Mouse (Mus musculus): ENCODE results near the gene Gm10073. TPM values are rescaled to one million over a fixed set of nuclear protein-coding genes. Genes with fewer than 3 reads are reported as not detected.

Gm10073 gene
- total RNA-seq (2023): 100 to 1,000 TPM; 326 TPM

DNA sequence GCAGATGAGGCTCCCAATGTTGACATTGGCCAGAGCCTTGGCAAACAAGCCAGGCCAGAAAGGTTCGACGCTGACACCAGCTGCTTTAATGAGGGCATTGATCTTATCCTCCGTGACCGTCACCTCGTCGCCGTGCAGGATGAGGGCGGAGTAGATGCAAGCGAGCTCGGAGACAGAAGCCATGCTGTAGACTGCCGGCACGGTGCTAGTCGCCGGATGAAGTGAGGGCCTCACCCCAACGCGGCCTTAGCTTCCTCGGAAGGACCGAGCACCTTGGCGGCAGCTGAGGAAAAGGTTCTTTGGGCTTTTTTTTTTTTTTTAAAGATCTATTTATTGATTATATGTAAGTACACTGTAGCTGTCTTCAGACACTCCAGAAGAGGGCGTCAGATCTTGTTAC is at the start of gene Gm10073:
Gene Gm10073, minus strand, starts transcription at position 294 of the 400 bp plus-strand sequence.

GRCm38 (mm10) chr8:106603131-106603819 is 30.0 kb upstream of the Gm10073 start, which contains the start of gene Cdh1:
Gene Cdh1 (plus strand): TSS chr8:106603351.

Other genes with a start within 250 kb of the Gm10073 start
- gene Smpd3, start 235.5 kb downstream of the Gm10073 start, total RNA-seq (2023): 1 to 10 TPM; 5.4 to 7.8 TPM
- 10 to 100 TPM; 11.8 to 16.1 TPM for gene Zfp90, start 158.1 kb downstream of the Gm10073 start, total RNA-seq (2023)
- gene 6030452D12Rik, start 72.9 kb downstream of the Gm10073 start, total RNA-seq (2023): not detected
- gene Cdh3, start 62.6 kb downstream of the Gm10073 start, total RNA-seq (2023): not detected
- under 1 TPM in 1 of 2 experiments, not detected in 1; 0.17 TPM for gene Cdh1, start 29.9 kb upstream of the Gm10073 start, total RNA-seq (2023)
- 10 to 100 TPM; 17.0 to 18.9 TPM for gene Tango6, start 109.6 kb upstream of the Gm10073 start, total RNA-seq (2023)

Measured in B cell, adult 67 days (primary cell).